Mouse (Mus musculus) forebrain, embryonic 14.5 days (tissue): ENCODE results near the gene Acox1. TPM values are rescaled to one million over a fixed set of nuclear protein-coding genes. Genes with fewer than 3 reads are reported as not detected.

ENCODE experiments used
- polyA plus RNA-seq: library from polyadenylated mRNA; unstranded; fragments of >200 nt; fragmentation: Nextera tagmentation; extraction: Ambion mirVana; gene quantifications from 2 replicates; pipeline ENCODE4 v1.2.1, GENCODE M21; 2014

Acox1 gene
- polyA plus RNA-seq, 1 experiment from 2014 or later: 48.1 TPM

Other genes starting within 250 kb of the Acox1 start
- 0.48 and 0.62 TPM in 2 replicates for gene Itgb4, start 224.3 kb downstream of the Acox1 start, polyA plus RNA-seq
- 53.9 and 59.5 TPM in 2 replicates for gene Galk1, start 186.3 kb downstream of the Acox1 start, polyA plus RNA-seq
- gene H3f3b, start 171.1 kb downstream of the Acox1 start, polyA plus RNA-seq: 2,620 and 3,081 TPM in 2 replicates
- 23.4 and 24.9 TPM in 2 replicates for gene Unk, start 168.7 kb downstream of the Acox1 start, polyA plus RNA-seq
- gene Unc13d, start 121.1 kb downstream of the Acox1 start, polyA plus RNA-seq: 0.19 and 0.62 TPM in 2 replicates
- gene Wbp2, start 112.0 kb downstream of the Acox1 start, polyA plus RNA-seq: 145 and 166 TPM in 2 replicates
- 4.0 and 6.0 TPM in 2 replicates for gene Trim47, start 71.8 kb downstream of the Acox1 start, polyA plus RNA-seq
- gene Trim65, start 67.9 kb downstream of the Acox1 start, polyA plus RNA-seq: 0.97 and 1.1 TPM in 2 replicates
- 79.6 and 83.4 TPM in 2 replicates for gene Mrpl38, start 60.2 kb downstream of the Acox1 start, polyA plus RNA-seq
- 25.9 and 44.4 TPM in 2 replicates for gene Fbf1, start 30.9 kb downstream of the Acox1 start, polyA plus RNA-seq
- 81.8 and 83.2 TPM in 2 replicates for gene Ten1, start 190 bp downstream of the Acox1 start, polyA plus RNA-seq
- gene Evpl, start 39.0 kb upstream of the Acox1 start, polyA plus RNA-seq: 0.11 and 0.17 TPM in 2 replicates
- 53.2 and 60.4 TPM in 2 replicates for gene Srp68, start 75.2 kb upstream of the Acox1 start, polyA plus RNA-seq
- gene Galr2, start 81.9 kb upstream of the Acox1 start, polyA plus RNA-seq: 0.09 and 0.11 TPM in 2 replicates
- 107 and 114 TPM in 2 replicates for gene Exoc7, start 108.2 kb upstream of the Acox1 start, polyA plus RNA-seq
- gene Foxj1, start 136.4 kb upstream of the Acox1 start, polyA plus RNA-seq: 7.3 and 8.7 TPM in 2 replicates
- 16.3 and 21.5 TPM in 2 replicates for gene Rnf157, start 214.0 kb upstream of the Acox1 start, polyA plus RNA-seq
- 95.5 and 100 TPM in 2 replicates for gene Ubald2, start 235.0 kb upstream of the Acox1 start, polyA plus RNA-seq